Mouse (Mus musculus) spleen, postnatal 10 days (tissue): ENCODE results near the gene Dtx1.

Experiments
- DNase-seq, 2 experiments: peaks; one replicate each; pipeline ENCODE4 v3.0.0; 2021 to 2022; ENCODE audit warnings: low spot score in 2 of 2

Dtx1 gene

DNA sequence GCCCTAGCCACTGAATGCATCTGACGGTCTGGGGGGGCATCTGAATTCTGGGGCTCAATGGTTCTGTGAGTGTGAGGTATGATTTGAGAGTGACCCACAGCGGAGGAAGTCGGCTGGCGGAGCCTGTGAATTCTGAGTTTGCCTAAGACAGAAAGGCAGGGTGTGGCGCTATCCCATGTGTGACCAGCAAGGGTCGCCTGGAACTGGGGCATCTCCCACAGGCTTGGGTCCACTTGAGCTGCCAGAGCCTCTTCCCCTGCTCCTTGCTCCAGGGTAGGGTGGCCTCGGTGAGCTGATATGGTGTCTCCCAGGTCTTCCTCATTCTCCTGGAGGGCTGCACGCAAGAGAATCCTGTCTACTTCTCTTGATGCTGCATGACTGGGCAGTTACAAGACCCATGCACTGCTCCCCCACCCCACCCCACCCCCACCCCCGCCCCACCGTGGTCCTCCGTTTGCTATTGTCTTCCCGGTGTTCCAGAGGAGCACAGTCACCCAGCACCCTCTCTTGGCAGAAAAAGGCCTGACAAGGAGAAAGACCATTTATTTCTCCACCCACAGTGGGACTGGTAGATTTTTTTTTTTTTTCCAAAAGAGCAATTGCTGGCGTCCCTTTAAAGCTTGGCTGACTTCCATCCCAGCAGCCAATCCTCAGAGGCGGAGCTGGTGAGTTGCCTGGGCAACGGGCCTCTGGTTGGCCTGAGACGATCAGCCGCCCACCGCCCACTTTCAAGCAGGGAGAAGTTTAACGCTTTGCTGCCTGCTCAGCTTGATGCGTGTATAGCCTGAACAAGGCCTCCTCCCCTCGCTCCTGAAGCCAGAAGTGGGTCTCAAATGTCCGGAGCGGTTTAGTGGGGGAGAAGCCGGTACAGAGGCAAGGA lies 31.8 kb downstream of the Dtx1 start:
- peak in 1 of 2 experiments; percentile 63 for DNase-seq

DNA sequence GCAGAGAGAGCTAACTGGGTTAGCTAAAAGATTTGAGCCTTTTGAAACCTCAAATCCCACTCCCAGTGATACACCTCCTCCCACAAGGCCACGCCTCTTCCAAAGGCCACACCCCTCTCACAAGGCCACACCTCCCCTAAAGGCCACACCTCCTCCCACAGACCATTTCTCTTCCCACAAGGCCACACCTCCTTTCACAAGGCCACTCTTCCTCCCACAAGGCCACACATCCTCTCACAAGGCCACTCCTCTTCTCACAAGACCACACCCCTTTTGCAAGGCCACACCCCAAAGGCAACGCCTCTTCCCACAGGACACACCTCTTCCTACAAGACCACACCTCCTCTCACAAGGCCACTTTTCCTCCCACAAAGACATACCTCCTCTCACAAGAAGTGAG lies 34.2 kb downstream of the Dtx1 start:
- DNase-seq = peak in 1 of 2 experiments; percentile 52

DNA sequence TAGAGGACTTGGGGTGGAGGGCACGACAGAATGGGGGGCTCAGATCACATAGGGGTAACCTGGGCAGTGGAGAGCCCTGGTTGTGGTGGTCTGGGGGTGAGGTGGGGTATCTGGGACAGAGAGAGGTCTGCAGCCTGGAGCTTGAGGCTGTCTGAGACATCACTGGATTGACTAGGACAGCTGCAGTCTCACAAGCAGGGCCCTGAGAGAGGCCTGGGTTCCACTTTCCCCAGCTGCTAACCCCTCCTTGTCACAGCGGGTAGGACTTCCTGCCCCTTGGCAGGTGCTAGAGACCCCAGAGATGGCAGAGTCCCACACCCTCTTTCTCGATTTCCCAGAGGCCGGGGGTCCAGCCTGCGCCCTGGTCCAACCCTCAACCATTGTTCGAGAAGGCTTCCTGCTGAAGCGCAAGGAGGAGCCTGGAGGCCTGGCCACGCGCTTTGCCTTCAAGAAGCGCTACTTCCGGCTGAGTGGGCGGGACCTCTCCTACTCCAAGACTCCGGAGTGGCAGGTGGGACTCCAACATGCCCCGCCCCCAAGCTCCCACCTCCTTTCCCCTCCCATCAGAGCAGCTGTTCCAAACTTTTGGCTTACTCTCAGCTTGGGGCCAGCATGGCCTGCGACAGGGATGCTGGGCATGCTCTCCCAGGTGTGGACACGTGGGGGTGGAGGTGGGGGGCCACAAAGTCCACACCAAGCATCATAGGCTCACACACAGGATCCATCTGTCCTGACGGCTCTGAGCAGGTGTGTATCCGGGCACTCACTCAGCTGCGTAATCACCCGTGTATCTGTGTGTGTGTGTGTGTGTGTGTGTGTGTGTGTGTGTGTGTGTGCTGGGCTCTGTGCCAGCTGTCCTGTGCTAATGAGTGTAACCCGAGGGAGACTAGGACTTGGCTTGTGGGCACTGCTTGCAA lies 37.2 kb downstream of the Dtx1 start:
- DNase-seq = peak in 1 of 2 experiments; percentile 40

DNA sequence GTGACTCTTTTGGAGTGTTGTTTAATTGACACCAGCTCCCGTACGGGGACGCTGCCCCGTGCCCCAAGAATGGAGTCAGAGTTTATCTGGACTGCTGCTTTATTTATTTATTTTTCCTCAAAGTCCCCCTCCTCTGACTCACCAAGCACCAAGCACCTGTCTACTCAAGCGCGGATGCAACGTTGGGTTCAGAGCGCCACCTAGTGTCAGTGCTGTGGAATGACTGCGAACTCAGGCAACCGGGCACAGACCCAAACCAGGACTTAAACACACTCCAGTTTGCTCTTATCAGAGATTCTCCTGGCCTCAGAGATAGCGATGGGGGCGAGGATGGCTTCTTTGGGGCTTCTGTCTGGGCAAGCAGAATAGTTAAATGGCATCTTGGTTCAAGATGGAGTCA lies 38.1 kb downstream of the Dtx1 start:
- peak; percentile 56 to 81 for DNase-seq

DNA sequence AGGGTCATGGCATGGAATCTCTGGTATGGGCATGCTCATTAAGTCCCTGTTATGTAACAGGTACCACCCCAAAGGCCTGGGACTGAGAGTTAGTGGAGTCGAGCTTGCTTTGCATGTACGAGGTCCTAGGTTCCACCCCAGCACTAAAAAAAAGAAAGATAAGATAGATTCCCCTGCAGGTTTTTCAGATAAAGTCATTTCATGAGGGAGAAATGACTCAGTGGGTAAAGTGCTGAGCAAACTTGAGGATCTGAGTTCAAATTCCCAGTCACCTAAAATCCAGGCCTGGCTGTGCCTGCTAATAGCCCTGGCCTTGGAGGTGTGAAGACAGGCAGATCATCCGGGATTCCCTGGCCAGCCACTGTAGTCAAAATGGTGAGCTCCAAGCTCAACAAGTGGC lies 39.9 kb downstream of the Dtx1 start:
- no peak for DNase-seq

DNA sequence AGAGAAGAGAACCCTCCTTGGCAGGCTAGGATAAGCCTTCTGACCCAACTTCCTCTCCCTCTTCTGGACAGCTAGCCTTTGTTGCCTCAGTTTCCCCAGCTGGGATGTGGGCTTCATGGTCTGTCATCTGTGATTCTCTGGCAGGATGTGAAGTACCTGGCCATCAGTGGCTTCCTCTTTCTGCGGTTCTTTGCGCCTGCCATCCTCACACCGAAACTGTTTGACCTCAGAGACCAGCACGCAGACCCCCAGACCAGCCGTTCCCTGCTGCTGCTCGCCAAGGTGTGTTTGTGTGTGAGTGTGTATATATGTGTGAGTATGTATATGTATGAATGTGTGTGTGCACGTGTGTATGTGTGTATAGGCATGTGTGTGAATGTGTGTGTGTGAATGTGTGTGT lies 41.6 kb downstream of the Dtx1 start:
- DNase-seq = no peak

DNA sequence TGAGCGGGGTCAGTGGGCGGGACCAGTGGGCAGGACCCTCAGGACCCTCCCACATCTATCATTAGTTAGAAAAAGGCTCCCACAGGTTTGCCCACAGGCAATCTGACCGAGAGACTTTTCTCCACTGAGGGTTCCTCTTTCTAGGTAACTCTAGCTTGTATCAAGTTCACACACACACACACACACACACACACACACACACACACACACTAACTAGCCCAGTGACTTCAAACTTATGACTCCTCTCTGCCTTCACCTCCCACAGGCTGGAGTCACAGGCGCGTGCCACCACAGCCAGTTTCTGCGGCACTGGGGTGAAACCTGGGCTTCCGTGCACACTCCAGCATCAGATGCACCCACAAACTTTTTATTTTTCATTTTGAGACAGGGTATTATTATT lies 43.0 kb downstream of the Dtx1 start:
- no peak for DNase-seq

DNA sequence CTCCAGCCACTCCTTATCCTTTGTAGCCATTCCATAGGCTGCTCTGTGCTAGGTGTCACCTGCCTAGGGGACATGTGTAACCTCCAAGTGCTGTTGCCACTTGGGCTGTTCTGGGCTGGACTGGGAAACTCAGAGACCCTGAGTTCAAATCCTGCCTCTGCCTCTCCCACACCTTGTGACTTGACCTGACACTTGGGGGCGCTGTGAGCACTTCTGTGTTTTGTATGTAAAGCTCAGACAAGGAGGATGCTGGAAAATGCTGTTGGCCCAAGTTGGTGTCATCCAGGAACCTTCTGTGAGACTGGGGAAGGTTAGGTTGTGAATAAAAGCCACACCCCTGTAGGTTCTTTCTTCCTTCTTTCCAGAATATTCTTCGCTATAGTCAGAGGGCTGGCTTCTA lies 46.8 kb downstream of the Dtx1 start:
- DNase-seq = no peak

DNA sequence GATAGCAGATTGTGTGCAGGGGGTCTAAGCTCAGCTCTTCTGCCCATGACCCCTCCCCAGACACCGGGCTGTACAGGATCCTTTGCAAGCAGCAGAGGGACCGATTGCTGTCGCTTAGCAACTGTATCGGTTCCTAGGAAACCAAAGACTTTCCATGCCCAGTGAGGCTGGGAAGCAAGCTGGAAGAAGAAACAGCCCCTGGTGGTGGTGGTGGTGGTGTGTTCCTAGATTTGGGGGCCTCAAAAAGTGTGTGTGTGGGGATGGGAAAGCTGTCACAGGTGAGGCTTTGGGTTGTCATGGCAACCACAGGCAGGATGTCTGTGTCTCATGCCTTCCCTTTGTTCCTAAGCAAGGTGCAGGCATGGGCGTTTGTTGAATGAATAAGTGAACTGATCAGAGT lies 50.9 kb downstream of the Dtx1 start:
- DNase-seq = no peak

DNA sequence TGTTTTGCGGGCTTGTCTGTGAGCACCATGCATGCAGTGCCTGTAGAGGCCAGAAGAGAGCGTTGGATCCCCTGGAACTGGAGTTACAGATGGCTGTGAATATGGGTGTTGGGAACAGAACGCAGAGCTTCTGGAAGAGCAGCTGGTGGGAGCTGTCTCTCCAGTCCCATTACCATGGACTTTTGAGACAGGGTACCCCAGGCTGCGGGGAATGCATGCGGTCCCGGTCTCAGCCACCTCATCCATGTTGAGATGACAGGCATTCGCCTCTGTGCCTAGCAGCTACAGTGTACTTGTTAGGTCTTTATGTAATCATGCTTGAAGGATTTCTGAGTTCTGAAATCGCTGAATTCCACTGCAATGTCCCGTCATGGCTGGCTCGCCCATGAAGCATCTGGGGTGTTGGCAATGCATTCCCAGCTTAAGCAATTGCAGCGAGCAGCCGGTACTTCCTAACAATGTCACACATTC lies 55.4 kb downstream of the Dtx1 start:
- no peak for DNase-seq

DNA sequence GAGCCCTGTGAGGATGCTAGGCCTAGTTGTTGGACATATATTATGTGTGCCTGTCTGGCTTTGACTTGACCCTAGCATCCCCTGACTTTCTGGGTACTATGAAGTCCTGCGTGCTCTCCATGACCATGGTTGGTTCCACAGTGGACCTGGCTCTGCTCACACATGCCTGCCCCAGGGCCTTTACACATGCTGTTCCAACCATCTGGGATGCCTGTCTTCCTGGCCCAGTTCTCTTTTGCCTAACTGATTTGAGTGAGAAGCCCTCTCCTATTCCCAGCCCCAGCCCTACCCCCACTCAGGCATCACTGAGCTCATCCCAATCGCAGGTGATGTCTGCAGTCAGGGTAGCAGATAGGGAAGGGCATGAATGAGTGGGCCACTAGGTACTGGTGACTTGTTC lies 57.9 kb downstream of the Dtx1 start:
- DNase-seq = no peak

DNA sequence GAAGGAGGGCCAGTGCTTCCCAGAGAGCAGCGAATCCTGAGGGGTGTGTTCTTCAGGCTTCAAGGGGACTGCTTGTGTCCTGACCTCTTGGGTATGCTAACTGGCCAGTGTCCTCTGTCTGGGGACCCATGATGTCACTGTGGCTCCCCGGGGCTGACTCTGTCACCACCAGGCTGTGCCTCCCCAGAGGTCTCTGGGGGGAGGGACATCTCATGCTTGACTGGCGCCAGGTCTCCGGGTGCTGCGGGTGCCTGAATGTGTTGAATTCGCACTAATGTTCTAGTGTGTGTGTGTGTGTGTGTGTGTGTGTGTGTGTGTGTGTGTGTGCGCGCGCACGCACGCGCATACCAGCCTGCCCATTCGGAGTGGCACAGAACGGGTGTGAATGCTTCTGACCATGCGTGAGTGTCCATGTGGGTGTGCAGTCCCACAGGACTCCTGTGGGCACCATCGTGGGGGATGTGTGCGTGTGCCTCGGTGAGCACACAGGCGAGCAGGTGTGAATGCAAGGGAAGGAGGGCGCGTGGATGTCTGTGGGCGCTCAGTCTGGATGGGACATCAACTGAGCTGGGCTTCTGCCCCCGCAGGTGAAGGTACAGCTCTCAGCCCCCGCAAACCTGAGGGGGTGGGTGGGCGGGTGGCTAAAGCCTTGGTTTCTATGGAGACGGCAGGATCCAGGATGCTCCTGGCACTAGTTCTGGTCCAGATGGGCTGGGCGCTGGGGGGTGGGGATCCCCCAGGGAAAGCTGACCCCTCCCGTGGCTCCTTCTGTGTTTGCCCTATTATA lies 58.6 kb downstream of the Dtx1 start:
- DNase-seq = no peak

DNA sequence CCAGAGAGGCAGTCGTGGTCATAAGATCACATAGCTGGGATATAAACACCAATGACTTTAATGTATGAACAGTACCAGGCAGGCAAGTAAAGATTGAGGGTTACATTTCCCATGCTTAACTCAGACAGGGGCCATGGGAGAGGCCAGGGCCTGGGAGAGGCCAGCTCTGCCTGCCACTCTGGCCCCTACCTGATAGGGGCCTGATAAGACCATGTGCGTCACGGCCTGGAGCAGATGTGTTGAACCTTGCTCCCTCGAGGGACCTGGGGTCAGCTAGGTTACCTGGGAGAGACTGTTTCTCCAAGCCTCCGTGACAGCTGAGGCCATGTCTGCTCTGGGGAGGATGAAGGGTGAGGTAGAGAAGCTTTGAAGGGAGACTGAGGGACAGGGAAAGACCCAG lies 60.5 kb downstream of the Dtx1 start:
- DNase-seq = no peak

DNA sequence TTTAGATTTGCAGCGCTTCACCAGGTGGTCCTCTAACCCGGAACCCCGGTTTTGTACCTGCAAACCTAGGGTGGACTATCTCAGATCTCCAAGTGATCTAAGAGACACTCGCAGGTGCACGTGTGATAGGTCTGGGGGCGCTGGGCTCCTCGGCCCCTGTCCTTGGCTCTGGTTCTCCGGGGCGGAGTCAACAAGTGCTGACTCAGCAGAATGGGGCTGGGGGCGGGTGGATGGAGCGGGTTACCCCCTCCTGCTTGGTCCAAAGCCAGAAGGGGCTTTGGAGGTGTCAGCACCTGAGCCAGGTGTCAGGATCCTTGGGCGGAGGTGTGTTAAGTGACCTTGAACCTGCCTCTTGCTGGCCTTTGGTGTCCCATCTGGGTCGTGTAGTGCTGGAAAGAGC lies 61.8 kb downstream of the Dtx1 start:
- DNase-seq = no peak

DNA sequence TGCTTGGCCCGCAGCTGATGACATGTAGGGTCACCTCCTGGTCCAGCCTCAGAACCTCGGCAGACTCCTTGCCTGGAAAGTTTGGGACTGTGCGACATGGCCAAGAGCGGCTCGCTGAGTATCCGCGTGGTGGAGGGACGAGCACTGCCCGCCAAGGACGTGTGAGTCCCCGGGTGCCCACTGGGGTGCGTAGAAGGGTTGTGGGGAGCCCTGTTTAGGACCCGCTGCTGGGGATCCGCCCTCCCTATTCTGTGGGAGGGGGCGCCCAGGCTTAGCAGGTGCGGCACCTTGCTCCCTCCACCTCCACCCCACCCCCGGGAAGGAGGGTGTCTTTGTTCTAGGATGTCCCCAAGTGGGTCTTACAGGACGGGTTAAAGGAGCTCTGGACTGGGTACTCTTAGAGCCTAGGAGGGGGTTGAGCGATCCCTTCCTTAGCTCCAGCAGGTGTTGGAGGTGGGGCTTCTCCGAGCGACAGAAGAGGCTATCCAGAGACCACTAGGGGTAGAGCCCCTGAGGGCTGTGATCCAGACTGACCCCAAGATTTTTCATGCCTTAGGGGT lies 62.3 kb downstream of the Dtx1 start:
- peak; percentile 39 to 50 for DNase-seq

DNA sequence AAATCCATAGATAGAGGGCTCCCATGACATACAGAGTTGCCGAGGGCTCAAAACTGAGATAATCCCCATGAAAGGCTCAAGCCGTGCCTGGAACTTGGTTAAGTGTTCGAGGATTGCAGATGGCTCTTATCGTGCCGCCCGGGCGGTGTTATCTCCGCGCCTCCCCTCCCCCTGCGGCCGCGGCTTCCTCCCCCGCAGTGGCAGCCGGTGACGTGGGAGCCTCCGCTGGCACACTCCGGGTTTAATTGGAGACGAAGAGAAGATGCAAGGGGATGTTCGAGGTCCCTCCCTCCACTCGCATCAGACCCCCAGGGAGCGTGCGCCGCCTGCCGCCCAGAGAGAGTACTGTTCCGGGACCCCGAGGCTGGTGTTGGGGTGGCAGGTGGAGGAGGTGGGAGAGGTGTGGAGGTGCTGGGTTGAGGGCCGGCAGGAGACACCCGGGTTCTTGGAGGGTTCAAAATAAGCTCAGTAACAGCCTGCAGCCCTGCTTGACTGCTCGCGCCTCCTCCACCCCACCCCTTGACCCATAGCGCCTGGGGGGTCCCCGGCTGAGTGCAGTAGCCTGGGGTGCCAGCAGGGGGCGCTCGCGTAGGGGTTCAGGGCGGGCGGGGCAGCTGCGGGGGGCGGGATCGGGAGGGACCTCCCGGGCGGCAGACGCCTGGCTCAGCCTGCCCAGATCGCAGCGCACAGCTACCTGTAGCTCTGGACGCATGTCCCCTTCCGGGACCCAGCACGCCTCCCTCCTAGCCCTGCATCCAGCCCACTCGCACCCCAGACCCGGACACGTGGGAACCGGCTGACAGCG lies 63.0 kb downstream of the Dtx1 start, which contains the start of gene Rasal1:
Rasal1 (plus strand) TSS at position 244 of the 805 bp plus-strand sequence.
- peak; percentile 51 to 79 for DNase-seq

DNA sequence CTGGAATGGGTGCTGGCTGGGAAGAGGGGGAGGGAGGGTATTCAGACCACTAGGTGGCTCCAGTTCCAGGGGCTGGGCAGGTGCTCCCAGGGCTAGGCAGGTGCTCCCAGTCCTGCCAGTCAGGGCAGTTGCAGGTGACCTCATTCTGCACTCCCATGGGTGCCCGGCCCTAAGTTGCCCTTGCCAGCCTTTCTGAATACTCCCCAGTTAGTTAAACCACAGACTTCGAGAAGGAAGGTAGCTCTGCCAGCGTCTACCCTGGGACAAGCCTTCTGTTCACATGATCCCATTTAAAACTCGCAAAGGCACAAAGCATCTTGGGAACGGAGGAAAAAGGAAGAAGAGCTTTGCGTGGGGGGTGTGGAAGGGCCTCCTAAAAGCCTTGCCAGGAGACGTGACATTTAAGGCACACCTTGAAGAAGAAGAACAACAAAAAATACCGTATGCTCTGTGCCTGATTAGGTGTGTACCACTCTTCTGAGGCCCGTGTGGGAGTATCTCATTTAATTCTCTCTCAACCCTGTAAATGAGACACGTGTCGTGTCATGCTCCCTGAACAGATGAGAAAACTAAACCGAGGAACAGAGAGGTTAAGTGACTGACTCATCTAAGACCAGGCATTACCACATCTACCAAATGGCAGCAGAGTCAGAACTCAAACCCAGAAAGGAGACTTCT lies 63.8 kb downstream of the Dtx1 start:
- DNase-seq = no peak

DNA sequence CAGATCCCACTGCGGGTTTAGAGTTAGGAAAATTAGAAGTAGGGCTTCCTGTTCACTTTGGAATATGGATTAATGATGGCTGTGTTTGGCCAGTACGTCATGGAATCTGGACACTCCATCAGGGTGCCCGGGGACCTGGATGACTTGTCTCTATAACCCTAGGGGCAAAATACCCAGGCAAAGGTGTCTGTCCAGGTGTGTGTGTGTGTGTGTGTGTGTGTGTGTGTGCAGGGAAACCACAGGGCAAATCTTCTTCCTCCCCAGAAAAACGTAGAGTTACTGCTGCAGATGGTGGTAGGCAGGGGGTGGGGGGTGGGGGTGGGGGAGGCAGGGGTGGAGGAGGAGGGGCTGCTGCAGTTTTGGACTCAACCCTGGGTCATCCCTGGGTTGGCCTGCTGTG lies 64.4 kb downstream of the Dtx1 start:
- no peak for DNase-seq

DNA sequence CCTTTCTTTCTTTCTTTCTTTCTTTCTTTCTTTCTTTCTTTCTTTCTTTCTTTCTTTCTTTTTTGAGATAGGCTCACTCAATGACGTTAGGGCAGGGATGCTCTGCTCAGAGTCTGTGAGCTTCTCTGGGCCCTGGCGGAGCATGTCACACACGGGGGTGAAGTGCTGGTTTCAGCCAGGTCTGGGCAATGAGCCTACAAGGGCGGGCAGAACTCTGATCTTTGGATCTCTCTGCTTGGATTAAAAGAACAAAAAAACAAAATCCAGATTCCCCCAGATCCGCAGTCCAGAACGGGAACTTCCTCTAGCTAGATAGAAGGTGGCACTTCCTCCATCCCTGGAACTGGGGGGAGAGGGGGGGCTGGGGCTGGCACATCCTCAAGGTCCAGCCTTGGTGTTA lies 65.9 kb downstream of the Dtx1 start:
- no peak for DNase-seq

DNA sequence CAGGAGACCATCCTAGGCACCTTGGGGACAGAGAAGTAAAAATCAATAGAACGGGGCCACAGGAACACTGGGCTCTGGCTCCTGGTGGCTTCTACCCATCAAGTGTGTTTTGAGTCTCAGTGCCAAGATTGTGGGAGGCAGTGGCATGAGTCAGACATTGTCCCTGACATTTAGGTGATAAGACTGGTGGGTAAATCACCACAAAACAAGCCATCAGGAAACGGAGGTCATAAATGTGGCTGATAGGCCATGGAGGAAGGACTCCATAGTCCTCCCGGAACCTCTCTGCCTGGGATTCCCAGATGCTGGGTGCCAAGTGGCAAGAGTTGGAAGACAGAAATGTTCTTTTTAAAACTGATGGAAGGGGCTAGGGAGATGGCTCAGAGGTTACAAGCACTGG lies 67.5 kb downstream of the Dtx1 start:
- no peak for DNase-seq
